Comparison of ENCODE assay signal across 8 mouse cellular contexts in the genomic region with DNA sequence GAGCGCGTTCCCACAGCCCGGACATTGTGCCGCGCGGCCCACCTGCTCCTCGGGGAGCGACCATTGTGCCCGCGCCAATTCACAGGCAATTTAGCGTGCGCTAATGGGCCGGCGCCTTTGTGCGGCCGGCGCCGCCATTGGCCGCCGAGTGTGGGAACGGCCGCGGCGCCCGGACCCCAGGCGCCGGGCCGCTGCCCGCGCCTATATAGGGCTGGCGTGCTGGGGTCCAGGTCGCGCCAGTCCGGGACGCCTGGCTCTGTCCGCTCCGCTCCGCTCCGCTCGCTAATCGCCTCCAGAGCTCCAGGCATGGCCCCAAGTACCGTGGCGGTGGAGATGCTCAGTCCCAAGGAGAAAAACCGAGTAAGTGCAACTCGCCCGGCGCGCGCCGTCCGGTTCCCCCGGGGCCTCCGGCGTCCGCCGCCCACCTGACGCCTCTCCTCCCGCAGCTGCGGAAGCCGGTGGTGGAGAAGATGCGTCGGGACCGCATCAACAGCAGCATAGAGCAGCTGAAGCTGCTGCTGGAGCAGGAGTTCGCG. TPM values are rescaled to one million over a fixed set of nuclear protein-coding genes. Genes with fewer than 3 reads are reported as not detected.
DNase-seq lines count a peak whose midpoint lies in the region; ATAC-seq and TF ChIP-seq lines count a peak whose summit lies in the region.
"Had no signal": no experiment of that assay in that cellular context is flagged by ENCODE, and none has a peak within 500 bp of the region (broad histone marks: within the 10 kb centered on the region; RNA-seq: fewer than 3 reads in every experiment).

A gene (plus strand): TSS at position 234 of the 536 bp plus-strand sequence.

- no peak for TF ChIP-seq EP300 in lung, postnatal 0 days (IDR thresholded peaks at IDR 0.05)
- no peak for TF ChIP-seq EP300 in heart, postnatal 0 days (IDR thresholded peaks at IDR 0.05; ENCODE audit: low read depth)

- intact Hi-C loops in left cerebral cortex, postnatal 4 days (cut with DNase I): no loop called here

- H3K4me1 ChIP-seq in lung, postnatal 0 days (ENCODE audit: insufficient read depth, low read depth, low read length): peaks cover 3% of the 10 kb centered on the region; the same call in 1 of the 2 replicates
- H3K4me1 ChIP-seq in heart, postnatal 0 days (ENCODE audit: control insufficient read depth, insufficient read depth): peaks cover 23% of the 10 kb centered on the region
- peaks cover 79% of the 10 kb centered on the region for H3K4me1 ChIP-seq in neural tube, embryonic 15.5 days

- H3K27me3 ChIP-seq in lung, postnatal 0 days (replicated peaks; ENCODE audit: insufficient read depth, low read length): peaks cover 51% of the 10 kb centered on the region
- H3K27me3 ChIP-seq in heart, postnatal 0 days (ENCODE audit: control insufficient read depth, insufficient read depth, low read length): peaks cover 71% of the 10 kb centered on the region
- H3K27me3 ChIP-seq in neural tube, embryonic 15.5 days (replicated peaks): peaks cover 16% of the 10 kb centered on the region

- no peak for TF ChIP-seq CTCF in lung, postnatal 0 days (IDR thresholded peaks at IDR 0.05)
- no peak for TF ChIP-seq CTCF in heart, postnatal 0 days (IDR thresholded peaks at IDR 0.05; ENCODE audit: low read depth)

- H3K27ac ChIP-seq in lung, postnatal 0 days (ENCODE audit: low read length): no peak within 1 kb of the TSS
- no peak within 1 kb of the TSS for H3K27ac ChIP-seq in heart, postnatal 0 days (ENCODE audit: low read depth)
- H3K27ac ChIP-seq in neural tube, embryonic 15.5 days (replicated peaks): peak within 1 kb of the TSS; percentile 91

- DNase-seq in lung, postnatal 0 days (ENCODE audit: low spot score): no peak
- no peak for DNase-seq in lung, postnatal 10 days
- peak; percentile 93 for DNase-seq in embryo, embryonic 11 days
- DNase-seq in heart, postnatal 0 days (ENCODE audit: low spot score): no peak
- peak; percentile 81 for DNase-seq in left cerebral cortex, postnatal 4 days
- DNase-seq in c-Kit-positive CD71-positive TER-119-positive erythroid progenitor cells, embryonic 14.5 days (ENCODE audit: low spot score): no peak

- peak within 1 kb of the TSS; percentile 70 for H3K4me2 ChIP-seq in lung, postnatal 0 days (replicated peaks; ENCODE audit: low read depth, low read length)
- peak within 1 kb of the TSS; percentile 72 for H3K4me2 ChIP-seq in heart, postnatal 0 days (ENCODE audit: low read depth, low read length)
- peak within 1 kb of the TSS; percentile 89 for H3K4me2 ChIP-seq in neural tube, embryonic 15.5 days

- 1% methylated on average over 49 of the region's 65 CpGs for WGBS in lung, postnatal 0 days
- WGBS in heart, postnatal 0 days: 0% methylated on average over 60 of the region's 65 CpGs
- under 1% methylated on average over 62 of the region's 65 CpGs for WGBS in neural tube, embryonic 15.5 days

- H3K9me3 ChIP-seq in lung, postnatal 0 days (ENCODE audit: low read length): no peaks in the 10 kb centered on the region
- no peaks in the 10 kb centered on the region for H3K9me3 ChIP-seq in heart, postnatal 0 days (replicated peaks; ENCODE audit: control insufficient read depth, low read length)
- no peaks in the 10 kb centered on the region for H3K9me3 ChIP-seq in neural tube, embryonic 15.5 days (replicated peaks)

- no peaks in the 10 kb centered on the region for H3K36me3 ChIP-seq in lung, postnatal 0 days (ENCODE audit: insufficient read depth, low read length)
- H3K36me3 ChIP-seq in heart, postnatal 0 days (replicated peaks; ENCODE audit: control insufficient read depth, insufficient read depth, low read length): no peaks in the 10 kb centered on the region
- H3K36me3 ChIP-seq in neural tube, embryonic 15.5 days: no peaks in the 10 kb centered on the region

- peak within 1 kb of the TSS; percentile 33 for H3K4me3 ChIP-seq in lung, postnatal 0 days (ENCODE audit: low read depth, low read length)
- H3K4me3 ChIP-seq in heart, postnatal 0 days (ENCODE audit: low read depth, low read length): peak within 1 kb of the TSS; percentile 46
- peak within 1 kb of the TSS; percentile 86 for H3K4me3 ChIP-seq in neural tube, embryonic 15.5 days (replicated peaks)
- H3K4me3 ChIP-seq: erythroblast, embryonic 14.5 days had no signal

- H3K9ac ChIP-seq in lung, postnatal 0 days (replicated peaks; ENCODE audit: low read depth): no peak within 1 kb of the TSS
- no peak within 1 kb of the TSS; the same call in 1 of the 2 replicates for H3K9ac ChIP-seq in heart, postnatal 0 days (replicated peaks; ENCODE audit: low read depth, low read length)
- H3K9ac ChIP-seq in neural tube, embryonic 15.5 days (replicated peaks): peak within 1 kb of the TSS; percentile 80

- ATAC-seq in lung, postnatal 0 days: no peak
- no peak for ATAC-seq in heart, postnatal 0 days (ENCODE audit: insufficient read depth, low read depth)
- peak; percentile 52 for ATAC-seq in neural tube, embryonic 15.5 days (ENCODE audit: low FRiP score)

RNA-seq across cellular contexts. Expression of the gene that starts here (rescaled TPM):
- polyA plus RNA-seq in lung, postnatal 0 days (2015; fragmentation: Nextera tagmentation; extraction: Ambion mirVana): 0.10 TPM in 1 of 2 replicates, not detected in the other
- total RNA-seq in heart, postnatal 0 days (2014; rRNA removed; ENCODE audit: low replicate concordance): not detected in 2 replicates
- polyA plus RNA-seq in heart, postnatal 0 days (2015; fragmentation: Nextera tagmentation; extraction: Ambion mirVana): not detected in 2 replicates
- 10 to 100 TPM; 56.8 to 74.5 TPM for total RNA-seq in left cerebral cortex, postnatal 4 days (2021)
- polyA plus RNA-seq in neural tube, embryonic 15.5 days (2015; fragmentation: Nextera tagmentation; extraction: Ambion mirVana): 80.3 and 113 TPM in 2 replicates
- polyA plus RNA-seq: erythroblast, embryonic 14.5 days had no signal

Comparison
In these comparisons a context has a peak if more than half of its experiments do, and no peak if none do; other contexts are left out.
1. RNA of the gene that starts here (total RNA-seq): 56.8 to 74.5 TPM in left cerebral cortex, postnatal 4 days; not detected in heart, postnatal 0 days; every median in the first group is over 10 times any median in the second.
2. RNA of the gene that starts here (polyA plus RNA-seq): 80.3 to 113 TPM in neural tube, embryonic 15.5 days; not detected in heart, postnatal 0 days and 0.10 TPM in lung, postnatal 0 days; every median in the first group is over 10 times any median in the second.
3. DNase-seq: peak in embryo, embryonic 11 days (single experiment) and left cerebral cortex, postnatal 4 days (single experiment); none in lung, postnatal 0 days (single experiment), lung, postnatal 10 days (single experiment), heart, postnatal 0 days (single experiment) and c-Kit-positive CD71-positive TER-119-positive erythroid progenitor cells, embryonic 14.5 days (single experiment).
4. H3K4me3 ChIP-seq: peak in every context shown above with its lines; median percentile 86 in neural tube, embryonic 15.5 days; 46 in heart, postnatal 0 days; 33 in lung, postnatal 0 days.
5. Peak in every context shown above with its lines, with median percentiles within 50 percentile points of each other: H3K4me2 ChIP-seq.